Mouse (Mus musculus): ENCODE measurements around the gene Lrrc4. TPM values are rescaled to one million over a fixed set of nuclear protein-coding genes. Genes with fewer than 3 reads are reported as not detected.

The Lrrc4 gene
- total RNA-seq, 2 experiments from 2014 or later: 94.7 to 103 TPM

- no peak for DNase-seq (ENCODE audit: low spot score in 2 of 2)
- intact Hi-C loops (cut with DNase I): no loop called here
Observed at GRCm38 (mm10) chr6:28857198-28858180, 25.9 kb upstream of the Lrrc4 start.

DNA sequence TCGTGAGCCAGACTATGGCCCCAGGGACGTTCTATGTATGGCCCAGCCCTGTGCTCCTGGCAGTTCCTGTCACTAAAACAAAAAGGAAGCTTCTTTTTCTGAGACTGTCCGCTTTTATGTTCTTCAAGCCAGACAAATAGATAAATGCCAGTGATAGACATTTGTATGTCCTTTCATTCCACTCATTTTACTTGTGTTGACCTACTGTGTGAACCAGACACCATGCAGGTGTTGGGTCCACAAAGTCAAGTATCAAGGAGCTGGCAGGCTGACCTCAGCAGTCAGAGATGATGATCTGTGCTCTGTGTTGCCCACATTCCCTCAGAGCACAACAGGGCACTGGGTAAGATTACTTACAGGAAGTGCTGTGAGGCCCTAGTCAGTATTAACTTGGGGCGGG, 25.2 kb upstream of the Lrrc4 start:
- no peak for DNase-seq (ENCODE audit: low spot score in 2 of 2)
- intact Hi-C loops (cut with DNase I): no loop called here

DNA sequence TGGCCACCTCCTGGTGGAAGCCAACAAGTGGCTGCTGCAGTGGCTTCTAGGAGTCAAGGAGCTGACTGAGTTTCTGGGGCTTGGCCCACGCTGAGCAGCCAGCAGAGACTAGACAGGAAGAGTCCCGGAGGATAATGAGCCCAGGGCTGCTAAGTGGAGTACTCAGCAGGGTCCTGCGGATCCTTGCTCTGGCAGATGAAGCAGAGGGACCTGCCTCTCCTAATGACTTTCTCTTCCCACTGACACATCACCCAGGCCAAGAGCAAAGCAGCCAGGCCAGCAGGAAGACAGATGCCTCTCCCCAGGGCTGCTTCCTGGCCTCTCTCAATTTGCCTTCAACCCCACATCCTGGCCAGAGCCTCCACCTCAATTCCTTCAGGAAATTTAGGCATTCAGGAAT, 23.9 kb upstream of the Lrrc4 start:
- DNase-seq (ENCODE audit: low spot score in 2 of 2): no peak
- intact Hi-C loops (cut with DNase I): no loop called here

GRCm38 (mm10) chr6:28854598-28854997, 23.1 kb upstream of the Lrrc4 start:
- intact Hi-C loops (cut with DNase I): no loop called here
- peak in 1 of 2 experiments; percentile 45 for DNase-seq (ENCODE audit: low spot score in 2 of 2)

DNA sequence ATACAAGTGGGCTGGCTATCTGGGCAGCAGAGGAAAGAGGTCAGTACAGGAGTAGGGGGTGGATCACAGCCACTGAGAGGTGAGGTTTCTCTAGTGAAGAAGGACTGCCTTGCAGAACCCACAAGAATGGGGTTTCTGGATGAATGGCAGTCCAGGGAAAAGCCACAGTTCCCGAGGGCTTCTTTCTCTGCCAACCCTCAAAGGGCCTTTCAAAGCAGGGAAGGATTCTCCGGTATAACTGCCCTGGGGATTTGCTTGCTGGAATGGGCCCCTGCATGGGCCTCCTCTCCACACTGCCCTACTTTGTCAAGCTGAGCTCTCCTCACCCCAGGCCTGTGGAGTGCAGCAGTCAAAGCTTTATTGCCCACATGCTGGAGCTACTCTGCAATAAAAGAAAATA, 22.1 kb upstream of the Lrrc4 start:
- DNase-seq (ENCODE audit: low spot score in 2 of 2): no peak
- intact Hi-C loops (cut with DNase I): no loop called here

- DNase-seq (ENCODE audit: low spot score in 2 of 2): no peak
Observed at GRCm38 (mm10) chr6:28853164-28853563, 21.6 kb upstream of the Lrrc4 start.

GRCm38 (mm10) chr6:28852342-28852741, 20.8 kb upstream of the Lrrc4 start:
- no peak for DNase-seq (ENCODE audit: low spot score in 2 of 2)
- intact Hi-C loops (cut with DNase I): no loop called here

More at GRCm38 (mm10) chr6:28853164-28853563, 21.6 kb upstream of the Lrrc4 start:
- intact Hi-C loops (cut with DNase I): no loop called here

GRCm38 (mm10) chr6:28850326-28850900, 18.9 kb upstream of the Lrrc4 start:
- no peak for DNase-seq (ENCODE audit: low spot score in 2 of 2)
- intact Hi-C loops (cut with DNase I): no loop called here

- intact Hi-C loops (cut with DNase I): no loop called here
- DNase-seq (ENCODE audit: low spot score in 2 of 2): no peak
Observed at GRCm38 (mm10) chr6:28849317-28849716, 17.8 kb upstream of the Lrrc4 start.

DNA sequence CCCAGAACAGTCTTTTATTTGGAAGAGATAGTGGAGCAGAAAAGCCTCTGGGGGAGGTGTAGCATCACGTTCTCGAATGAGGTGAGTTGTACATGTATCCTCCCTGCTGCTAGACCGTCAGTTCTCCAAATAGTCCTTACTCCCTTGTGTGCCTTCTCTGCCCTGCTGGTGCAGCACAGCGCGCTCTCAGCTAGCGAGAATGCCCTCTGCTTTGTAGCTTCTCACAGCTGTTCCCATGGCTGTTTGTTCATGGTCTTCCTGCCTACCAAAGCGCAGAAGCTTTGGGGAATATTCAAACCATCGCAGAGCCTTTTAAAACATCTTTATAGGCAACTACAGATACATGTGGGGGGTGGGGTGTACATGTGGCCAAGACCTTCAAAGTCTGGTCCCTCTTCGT, 17.3 kb upstream of the Lrrc4 start:
- intact Hi-C loops (cut with DNase I): no loop called here
- no peak for DNase-seq (ENCODE audit: low spot score in 2 of 2)

- no peak for DNase-seq (ENCODE audit: low spot score in 2 of 2)
- intact Hi-C loops (cut with DNase I): no loop called here
Observed at GRCm38 (mm10) chr6:28848285-28848794, 16.8 kb upstream of the Lrrc4 start.

DNA sequence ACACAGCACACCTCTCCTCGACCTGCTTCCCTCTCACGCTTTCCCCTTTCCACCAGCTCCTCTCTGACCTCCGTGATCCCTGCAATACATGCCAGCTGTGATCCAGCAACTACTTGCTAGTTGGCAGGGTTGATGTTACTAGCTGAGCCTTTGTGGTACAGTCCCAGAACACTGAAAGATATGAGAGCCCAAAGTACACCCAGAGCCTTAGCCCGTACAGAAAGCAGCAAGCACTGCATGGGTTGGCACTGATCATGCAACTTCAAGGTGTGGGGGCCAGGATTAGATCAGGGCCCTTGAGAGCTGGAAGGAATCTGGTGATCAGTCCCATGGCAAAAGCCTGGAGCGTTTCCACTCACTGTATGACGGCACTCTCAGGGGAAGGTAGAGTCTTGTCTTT, 16.1 kb upstream of the Lrrc4 start:
- intact Hi-C loops (cut with DNase I): no loop called here
- DNase-seq (ENCODE audit: low spot score in 2 of 2): no peak

DNA sequence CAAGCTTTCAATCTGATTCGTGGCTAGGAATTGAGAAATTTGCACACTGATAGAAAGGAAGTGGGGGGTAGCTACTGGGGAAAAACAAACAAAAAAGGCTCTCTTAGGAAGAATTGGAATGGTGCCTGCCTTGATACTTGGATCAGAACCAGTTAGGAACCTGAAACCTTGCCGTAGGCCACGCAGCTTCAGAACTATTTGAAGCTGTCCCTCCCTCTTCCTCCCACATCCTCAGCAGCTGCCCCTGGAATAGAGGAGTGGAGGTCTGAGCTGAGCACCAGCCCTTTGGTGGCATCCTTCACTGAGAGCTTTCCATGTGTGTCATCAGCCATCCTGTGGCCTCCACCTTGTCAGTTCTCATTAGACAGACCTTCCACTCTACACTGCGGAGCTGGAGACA, 14.1 kb upstream of the Lrrc4 start:
- intact Hi-C loops (cut with DNase I): no loop called here
- no peak for DNase-seq (ENCODE audit: low spot score in 2 of 2)

DNA sequence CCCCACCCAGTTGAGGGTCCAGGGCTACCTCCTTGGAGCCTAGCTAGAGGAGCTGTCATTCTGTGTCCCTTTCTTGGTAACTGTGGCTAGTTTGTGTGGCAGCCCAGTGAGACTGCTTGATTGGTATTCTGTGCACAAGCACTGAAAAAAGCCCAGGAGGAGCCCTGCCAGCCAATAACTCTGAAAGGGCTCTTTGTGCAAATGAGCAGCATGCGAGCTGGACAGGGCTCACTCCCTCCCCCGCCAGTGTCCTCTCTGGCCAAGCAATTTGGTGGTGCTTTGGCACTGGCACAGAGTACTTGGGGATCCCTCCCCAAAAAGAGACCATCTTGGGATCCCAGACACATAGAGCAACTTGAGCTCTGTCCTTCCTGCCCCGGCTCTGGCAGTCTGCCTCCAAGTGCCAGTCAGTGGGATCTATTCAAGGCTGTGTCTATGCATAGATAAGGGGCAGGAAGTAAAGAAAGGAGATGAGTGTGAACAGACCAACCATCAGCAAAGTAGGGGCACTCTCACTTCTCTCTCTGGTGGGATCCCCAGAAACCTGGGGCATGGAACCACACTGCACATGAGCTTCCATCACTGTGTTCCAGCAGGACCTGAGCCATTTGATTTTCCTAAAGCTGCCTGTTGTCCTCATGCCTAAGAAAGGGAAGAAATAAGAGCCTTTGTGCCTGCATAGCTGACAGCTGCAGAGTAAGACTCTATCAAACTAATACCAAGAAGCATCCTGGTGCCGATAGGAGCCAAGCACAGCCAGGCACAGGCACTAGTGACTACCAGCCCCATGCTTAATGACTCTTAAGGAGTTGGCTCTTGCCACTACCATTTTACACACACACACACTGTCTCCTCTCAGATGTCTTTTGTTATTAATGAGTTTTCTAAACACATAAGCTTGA, 11.1 kb upstream of the Lrrc4 start:
- intact Hi-C loops (cut with DNase I): no loop called here
- DNase-seq (ENCODE audit: low spot score in 2 of 2): peak; percentile 64 to 79

DNA sequence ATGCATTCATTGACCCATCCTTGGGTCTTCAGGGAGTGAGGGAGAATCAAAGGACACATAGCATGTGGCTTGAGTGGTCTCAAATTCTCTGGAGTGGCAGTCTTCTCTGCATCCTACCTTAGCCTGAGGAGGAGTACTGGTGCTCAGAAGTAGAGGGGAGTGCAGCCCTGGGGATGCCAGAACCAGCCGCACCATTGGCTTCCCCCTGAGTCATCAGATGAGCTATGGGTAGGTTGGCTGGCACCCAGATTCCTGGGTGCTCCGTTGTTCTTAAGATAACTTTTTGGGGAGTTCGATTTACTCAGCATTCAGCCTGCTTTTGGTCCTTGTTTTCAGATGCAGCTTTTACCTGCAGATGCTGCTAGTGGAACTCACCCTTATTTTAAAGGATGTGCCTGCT, 10.0 kb upstream of the Lrrc4 start:
- intact Hi-C loops (cut with DNase I): no loop called here
- peak in 1 of 2 experiments; percentile 53 for DNase-seq (ENCODE audit: low spot score in 2 of 2)

GRCm38 (mm10) chr6:28836600-28836999, 5.1 kb upstream of the Lrrc4 start:
- intact Hi-C loops (cut with DNase I): loop anchor here (2.0 to 5.0 kb wide), 2 partner anchors 62 to 306 kb away; no protein-coding TSS in a partner anchor
- DNase-seq (ENCODE audit: low spot score in 2 of 2): peak in 1 of 2 experiments; percentile 37

- intact Hi-C loops (cut with DNase I): loop anchor here (2.0 to 5.0 kb wide), 2 partner anchors 189 to 412 kb away; partner anchors contain the start of gene Arf5
- no peak for DNase-seq (ENCODE audit: low spot score in 2 of 2)
Observed at GRCm38 (mm10) chr6:28834046-28834445, 2.5 kb upstream of the Lrrc4 start.

- intact Hi-C loops (cut with DNase I): loop anchor here (5.0 kb wide), 1 partner anchor 411 kb away; the partner anchor contains the start of gene Arf5
- DNase-seq (ENCODE audit: low spot score in 2 of 2): peak; percentile 73 to 83
Observed at GRCm38 (mm10) chr6:28833380-28833822, 1.9 kb upstream of the Lrrc4 start.

DNA sequence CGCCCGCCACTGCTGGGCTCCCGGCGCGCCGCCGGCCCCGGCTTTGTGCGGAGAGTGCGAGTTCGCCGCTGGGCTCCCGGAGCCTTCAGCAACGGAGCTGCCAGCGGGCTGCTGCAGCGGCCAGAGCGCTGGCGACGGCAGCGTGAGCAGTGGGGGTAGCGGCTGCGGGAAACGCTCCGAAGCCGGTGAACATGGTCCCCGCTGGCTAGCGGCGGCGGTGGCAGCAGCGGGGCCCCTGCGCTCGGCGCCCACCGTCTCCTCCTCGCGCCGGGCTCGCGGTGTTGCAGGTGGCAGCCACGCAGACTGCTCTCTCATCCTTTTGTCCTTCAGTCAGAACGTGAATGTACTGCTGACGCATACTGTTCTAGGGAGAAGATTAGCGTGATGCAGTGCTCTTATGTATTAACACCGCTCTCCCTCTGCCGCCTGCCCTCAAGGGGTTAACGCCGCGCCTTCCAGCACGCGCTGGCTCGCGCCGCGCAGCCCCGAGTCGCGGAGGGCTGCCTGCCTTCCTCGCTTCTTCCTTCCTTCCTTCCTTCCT, 1.3 kb upstream of the Lrrc4 start:
- intact Hi-C loops (cut with DNase I): loop anchor here (5.0 kb wide), 1 partner anchor 411 kb away; the partner anchor contains the start of gene Arf5
- peak; percentile 69 for DNase-seq (ENCODE audit: low spot score in 2 of 2)

Data from left cerebral cortex, postnatal 25 days (tissue).